Mouse (Mus musculus): ENCODE data around the gene Pten. TPM values are rescaled to one million over a fixed set of nuclear protein-coding genes. Genes with fewer than 3 reads are reported as not detected.

The Pten gene
- polyA plus RNA-seq, 1 experiment from 2014 or later, result 10.1 TPM

DNA sequence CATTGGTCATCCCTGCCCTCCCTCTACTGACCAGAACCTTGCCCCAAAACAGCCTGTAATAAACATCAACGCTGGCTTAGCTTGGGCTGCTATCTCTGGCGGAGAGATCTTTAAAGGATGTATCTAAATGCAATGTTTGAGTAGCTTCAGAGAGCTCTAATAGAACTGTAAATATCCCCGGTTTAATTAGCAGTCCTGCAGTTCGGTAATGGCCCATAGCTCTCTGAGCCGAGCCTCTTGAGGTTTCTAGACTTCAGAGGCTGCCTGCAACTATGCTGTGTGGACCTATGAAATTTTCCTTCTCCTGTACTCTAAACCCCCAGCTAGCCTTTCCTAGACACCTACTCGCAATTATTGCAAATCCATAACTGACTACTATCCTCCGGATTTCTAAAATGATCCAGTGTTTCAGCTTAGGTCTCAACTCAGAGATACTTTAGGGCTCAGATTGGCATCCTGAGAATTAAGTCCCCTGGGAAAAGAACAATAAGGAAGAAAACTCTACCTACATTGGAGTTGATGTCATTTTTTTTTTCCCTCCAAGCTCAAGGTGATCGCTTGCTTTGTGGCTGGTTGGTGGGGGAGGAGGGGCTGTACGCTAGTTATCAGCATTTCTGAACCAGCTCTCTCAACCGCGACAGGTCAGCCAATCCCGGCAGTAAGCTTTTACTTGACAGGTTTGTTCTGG lies 2.0 kb upstream of the Pten start:
- Histone ChIP-seq H3K9ac (peak overlapping the region; percentile 72), H3K4me1 (0 out of 2 replicates have a peak, but pooled peaks cover 11% of the 10 kb centered on the region), H3K27me3 (peaks cover 12% of the 10 kb centered on the region; the same call in 1 of the 2 replicates), H3K9me3 (replicated peaks) (no peaks in the 10 kb centered on the region), H3K27ac (replicated peaks) (no peak overlapping the region), H3K4me3 (replicated peaks) (peak overlapping the region; percentile 98), H3K36me3 (no peaks in the 10 kb centered on the region), H3K4me2 (replicated peaks) (peak overlapping the region; percentile 91)
- 6% methylated on average over 12 of the region's 12 CpGs for WGBS
- ATAC-seq (ENCODE audit: insufficient number of reproducible peaks, low FRiP score, low TSS enrichment, low read depth), result no peak

DNA sequence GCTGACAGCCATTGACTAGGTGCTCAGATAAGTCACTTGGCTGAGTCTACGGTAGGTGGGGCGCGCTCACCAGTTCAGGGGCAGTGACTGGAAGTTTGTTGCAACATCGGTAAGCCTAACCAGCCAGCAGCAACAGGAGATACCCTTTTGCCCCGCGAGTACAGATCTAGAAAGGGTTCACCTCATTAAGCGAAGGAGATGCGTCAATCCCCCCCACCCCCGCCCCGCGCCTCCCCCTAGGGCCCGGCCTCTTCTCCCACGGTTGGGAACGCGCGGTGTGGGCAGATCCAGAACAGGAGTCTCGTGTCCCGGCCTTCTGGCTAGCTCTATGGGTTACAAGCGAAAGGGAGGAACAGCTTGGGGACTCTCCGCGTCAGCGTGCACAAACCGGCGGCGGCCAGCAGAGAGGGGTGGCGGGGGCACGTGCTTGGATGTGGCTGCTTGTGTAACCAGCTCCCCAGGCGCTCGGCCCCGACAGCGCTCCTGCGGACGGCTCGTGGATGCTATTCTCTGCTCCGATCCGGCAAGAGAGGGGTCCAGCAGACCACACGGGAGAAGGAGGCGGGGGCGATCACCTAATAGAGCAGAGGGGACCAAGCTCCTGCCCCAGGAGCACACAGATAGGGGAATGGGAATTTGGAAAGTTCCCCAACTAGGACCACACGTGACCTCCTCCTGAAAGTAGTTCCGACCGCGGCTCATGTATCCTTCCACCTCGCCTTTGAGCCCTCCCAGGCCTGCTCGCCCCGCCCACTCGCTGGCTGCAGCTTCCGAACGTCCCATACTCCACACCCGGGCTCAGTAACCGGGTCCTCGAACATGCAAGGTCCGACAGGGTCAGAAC lies 1.3 kb upstream of the Pten start:
- Histone ChIP-seq H3K36me3 (no peaks in the 10 kb centered on the region), H3K9ac (peak overlapping the region; percentile 72), H3K27me3 (peaks cover 12% of the 10 kb centered on the region; the same call in 1 of the 2 replicates), H3K4me1 (peaks cover 14% of the 10 kb centered on the region; the same call in 1 of the 2 replicates), H3K9me3 (replicated peaks) (no peaks in the 10 kb centered on the region), H3K4me2 (replicated peaks) (peak overlapping the region; percentile 91), H3K27ac (replicated peaks) (peak overlapping the region; percentile 93), H3K4me3 (replicated peaks) (peak overlapping the region; percentile 98)
- WGBS, result under 1% methylated on average over 53 of the region's 53 CpGs
- ATAC-seq (ENCODE audit: insufficient number of reproducible peaks, low FRiP score, low TSS enrichment, low read depth), result peak; percentile 82

DNA sequence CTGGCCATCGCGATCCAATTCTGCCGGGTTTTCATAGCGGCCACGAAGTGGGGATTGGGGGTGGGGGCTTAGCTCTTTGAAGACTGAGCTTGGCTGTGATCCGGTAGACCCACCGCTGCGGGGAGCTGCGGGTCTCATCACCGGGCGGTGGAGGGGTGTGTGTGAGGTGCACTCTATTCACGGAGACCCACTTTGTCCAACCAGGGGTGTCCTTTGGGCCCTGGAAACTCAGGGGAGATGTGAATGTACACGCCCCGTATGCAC lies 729 bp upstream of the Pten start:
- peak overlapping the region; percentile 98 for H3K4me3 ChIP-seq (replicated peaks)
- 0% methylated on average over 14 of the region's 14 CpGs for WGBS
- H3K9ac ChIP-seq, result peak overlapping the region; percentile 72
- peak overlapping the region; percentile 91 for H3K4me2 ChIP-seq (replicated peaks)
- ATAC-seq (ENCODE audit: insufficient number of reproducible peaks, low FRiP score, low TSS enrichment, low read depth), result peak; percentile 36
- H3K27ac ChIP-seq (replicated peaks), result peak overlapping the region; percentile 93
- no peaks in the 10 kb centered on the region for H3K9me3 ChIP-seq (replicated peaks)
- H3K36me3 ChIP-seq, result no peaks in the 10 kb centered on the region
- H3K27me3 ChIP-seq, result peaks cover 12% of the 10 kb centered on the region; the same call in 1 of the 2 replicates
- peaks cover 17% of the 10 kb centered on the region; the same call in 1 of the 2 replicates for H3K4me1 ChIP-seq

DNA sequence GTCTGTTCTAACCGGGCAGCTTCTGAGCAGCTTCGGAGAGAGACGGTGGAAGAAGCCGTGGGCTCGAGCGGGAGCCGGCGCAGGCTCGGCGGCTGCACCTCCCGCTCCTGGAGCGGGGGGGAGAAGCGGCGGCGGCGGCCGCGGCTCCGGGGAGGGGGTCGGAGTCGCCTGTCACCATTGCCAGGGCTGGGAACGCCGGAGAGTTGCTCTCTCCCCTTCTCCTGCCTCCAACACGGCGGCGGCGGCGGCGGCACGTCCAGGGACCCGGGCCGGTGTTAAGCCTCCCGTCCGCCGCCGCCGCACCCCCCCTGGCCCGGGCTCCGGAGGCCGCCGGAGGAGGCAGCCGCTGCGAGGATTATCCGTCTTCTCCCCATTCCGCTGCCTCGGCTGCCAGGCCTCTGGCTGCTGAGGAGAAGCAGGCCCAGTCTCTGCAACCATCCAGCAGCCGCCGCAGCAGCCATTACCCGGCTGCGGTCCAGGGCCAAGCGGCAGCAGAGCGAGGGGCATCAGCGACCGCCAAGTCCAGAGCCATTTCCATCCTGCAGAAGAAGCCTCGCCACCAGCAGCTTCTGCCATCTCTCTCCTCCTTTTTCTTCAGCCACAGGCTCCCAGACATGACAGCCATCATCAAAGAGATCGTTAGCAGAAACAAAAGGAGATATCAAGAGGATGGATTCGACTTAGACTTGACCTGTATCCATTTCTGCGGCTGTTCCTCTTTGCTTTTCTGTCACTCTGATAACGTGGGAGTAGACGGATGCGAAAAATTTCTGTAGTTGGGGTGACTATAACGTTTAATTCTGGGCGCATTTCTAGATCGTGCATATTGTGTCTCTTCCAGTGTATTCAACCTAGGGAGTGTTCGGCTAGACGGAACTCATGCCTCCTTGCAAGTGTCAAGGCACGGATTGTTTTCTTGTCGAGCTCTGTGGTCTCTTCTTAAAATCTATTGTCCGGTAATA lies 815 bp downstream of the Pten start:
- Histone ChIP-seq H3K4me3 (replicated peaks) (peak overlapping the region; percentile 98), H3K27ac (replicated peaks) (peak overlapping the region; percentile 99), H3K4me2 (replicated peaks) (peak overlapping the region; percentile 91), H3K27me3 (peaks cover 12% of the 10 kb centered on the region; the same call in 1 of the 2 replicates), H3K4me1 (peaks cover 17% of the 10 kb centered on the region; the same call in 1 of the 2 replicates), H3K36me3 (no peaks in the 10 kb centered on the region), H3K9me3 (replicated peaks) (no peaks in the 10 kb centered on the region), H3K9ac (peak overlapping the region; percentile 98)
- peak; percentile 3; the same call in 1 of the 2 replicates for ATAC-seq (ENCODE audit: insufficient number of reproducible peaks, low FRiP score, low TSS enrichment, low read depth)
- WGBS, result under 1% methylated on average over 55 of the region's 69 CpGs

DNA sequence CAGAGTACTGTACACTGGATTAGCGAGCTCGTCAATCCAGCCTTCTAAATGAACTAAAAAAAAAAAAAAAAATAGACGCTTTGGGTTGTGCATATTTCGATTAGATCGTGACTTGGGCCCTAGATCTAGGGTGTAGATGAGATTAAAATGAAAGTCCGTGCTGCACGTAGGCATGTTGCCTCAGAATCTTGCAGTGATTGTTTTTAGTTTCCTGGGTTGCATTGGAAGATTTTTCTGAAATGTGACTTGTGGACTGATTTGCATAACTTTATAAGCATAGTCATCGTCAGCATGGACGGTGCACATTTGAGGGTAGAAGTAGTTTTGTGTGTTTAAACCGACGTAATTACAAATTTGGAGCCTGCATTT lies 1.5 kb downstream of the Pten start:
- H3K27ac ChIP-seq (replicated peaks), result no peak overlapping the region
- peaks cover 7% of the 10 kb centered on the region; the same call in 1 of the 2 replicates for H3K27me3 ChIP-seq
- no peaks in the 10 kb centered on the region for H3K36me3 ChIP-seq
- no peaks in the 10 kb centered on the region for H3K9me3 ChIP-seq (replicated peaks)
- peak overlapping the region; percentile 98 for H3K9ac ChIP-seq
- peak overlapping the region; percentile 98 for H3K4me3 ChIP-seq (replicated peaks)
- H3K4me2 ChIP-seq (replicated peaks), result peak overlapping the region; percentile 91
- WGBS, result under 1% methylated on average over 11 of the region's 11 CpGs
- H3K4me1 ChIP-seq, result peaks cover 17% of the 10 kb centered on the region; the same call in 1 of the 2 replicates
- ATAC-seq (ENCODE audit: insufficient number of reproducible peaks, low FRiP score, low TSS enrichment, low read depth), result no peak

DNA sequence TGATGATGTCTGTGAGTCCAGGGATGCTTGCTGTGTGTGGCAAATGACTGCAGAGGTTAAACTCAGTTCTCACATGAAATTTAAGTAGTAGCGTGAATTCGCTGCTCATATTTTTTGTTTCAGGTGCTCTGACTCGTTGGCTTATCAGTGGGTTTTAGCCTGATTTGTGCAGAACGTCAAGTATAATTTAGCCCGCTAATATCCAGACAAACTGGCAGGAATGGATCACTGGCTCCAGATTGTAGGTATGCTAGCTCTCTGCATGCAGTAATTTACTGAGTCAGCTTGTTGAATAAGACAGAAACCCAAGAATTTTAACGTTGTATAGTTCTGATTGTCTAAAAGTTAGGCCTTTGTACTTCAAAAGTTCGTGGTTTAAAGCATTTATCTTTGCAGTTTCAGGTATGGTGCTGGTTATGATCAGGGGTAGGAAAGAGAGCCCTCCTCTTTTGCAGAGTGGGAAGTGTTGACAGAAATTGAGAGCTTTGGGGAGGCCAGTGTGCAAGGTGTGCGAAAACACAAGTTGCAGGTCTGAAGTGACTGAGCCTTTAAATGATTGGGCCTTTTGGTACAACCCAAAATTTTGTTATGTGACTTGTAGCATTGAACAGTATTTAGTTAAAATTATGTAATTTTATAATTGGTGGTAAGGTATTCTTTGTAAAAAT lies 2.2 kb downstream of the Pten start:
- ATAC-seq (ENCODE audit: insufficient number of reproducible peaks, low FRiP score, low TSS enrichment, low read depth), result no peak
- Histone ChIP-seq H3K36me3 (no peaks in the 10 kb centered on the region), H3K9ac (0 out of 2 replicates have a peak overlapping the region, but pooled peaks have one; percentile 1), H3K4me1 (peaks cover 19% of the 10 kb centered on the region; the same call in 1 of the 2 replicates), H3K27ac (replicated peaks) (no peak overlapping the region), H3K4me2 (replicated peaks) (peak overlapping the region; percentile 91), H3K4me3 (replicated peaks) (peak overlapping the region; percentile 98), H3K9me3 (replicated peaks) (no peaks in the 10 kb centered on the region), H3K27me3 (peaks cover 4% of the 10 kb centered on the region; the same call in 1 of the 2 replicates)
- 4% methylated on average over 8 of the region's 8 CpGs for WGBS

DNA sequence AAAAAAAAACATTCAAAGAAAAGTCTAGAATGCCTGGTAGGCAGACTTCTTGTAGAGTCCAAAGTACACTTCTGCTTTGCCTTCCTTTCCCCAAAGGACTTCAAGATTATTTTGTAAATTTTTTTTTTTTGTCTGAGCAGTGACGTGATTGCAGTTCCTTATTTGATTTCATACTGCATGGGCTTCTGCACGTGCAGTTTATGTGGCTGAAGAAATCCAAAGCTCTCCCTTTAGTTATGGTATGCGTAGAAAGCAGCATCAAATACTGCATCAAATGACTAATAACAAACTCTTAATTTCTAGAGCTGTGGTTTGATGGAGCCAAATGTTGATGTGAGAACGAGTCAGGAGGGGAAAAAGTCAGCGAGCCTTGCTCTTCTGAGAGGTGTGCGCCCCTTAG lies 3.2 kb downstream of the Pten start:
- no peak overlapping the region for H3K9ac ChIP-seq
- H3K9me3 ChIP-seq (replicated peaks), result no peaks in the 10 kb centered on the region
- H3K27ac ChIP-seq (replicated peaks), result no peak overlapping the region

DNA sequence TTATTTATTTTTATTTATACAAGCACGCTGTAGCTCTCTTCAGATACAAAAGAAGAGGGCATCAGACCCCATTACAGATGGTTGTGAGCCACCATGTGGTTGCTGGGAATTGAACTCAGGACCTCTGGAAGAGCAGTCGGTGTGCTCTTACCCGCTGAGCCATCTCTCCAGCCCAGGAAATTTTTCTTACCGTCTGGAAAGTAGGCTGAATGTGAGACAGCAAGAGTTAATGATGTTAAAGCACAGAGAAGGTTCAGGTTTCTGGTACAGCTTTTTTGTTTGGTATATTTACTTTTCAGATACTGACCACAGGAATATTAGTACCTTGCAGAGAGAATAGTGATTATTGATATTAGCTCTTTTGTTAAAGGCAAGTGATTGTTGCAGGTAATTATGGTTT lies 3.9 kb downstream of the Pten start:
- H3K4me1 ChIP-seq, result peaks cover 11% of the 10 kb centered on the region; the same call in 1 of the 2 replicates
- WGBS, result 48% methylated on average over 4 of the region's 4 CpGs
- no peaks in the 10 kb centered on the region for H3K27me3 ChIP-seq
- no peak overlapping the region for H3K27ac ChIP-seq (replicated peaks)
- H3K4me3 ChIP-seq (replicated peaks), result peak overlapping the region; percentile 27
- no peak overlapping the region for H3K9ac ChIP-seq
- ATAC-seq (ENCODE audit: insufficient number of reproducible peaks, low FRiP score, low TSS enrichment, low read depth), result no peak
- peaks cover 3% of the 10 kb centered on the region; the same call in 1 of the 2 replicates for H3K36me3 ChIP-seq
- no peaks in the 10 kb centered on the region for H3K9me3 ChIP-seq (replicated peaks)
- H3K4me2 ChIP-seq (replicated peaks), result peak overlapping the region; percentile 46

More for the DNA sequence above, 3.2 kb downstream of the Pten start:
- H3K4me3 ChIP-seq (replicated peaks), result peak overlapping the region; percentile 35
- ATAC-seq (ENCODE audit: insufficient number of reproducible peaks, low FRiP score, low TSS enrichment, low read depth), result no peak
- H3K27me3 ChIP-seq, result no peaks in the 10 kb centered on the region
- H3K36me3 ChIP-seq, result no peaks in the 10 kb centered on the region
- peaks cover 13% of the 10 kb centered on the region; the same call in 1 of the 2 replicates for H3K4me1 ChIP-seq
- WGBS, result 20% methylated on average over 6 of the region's 6 CpGs
- H3K4me2 ChIP-seq (replicated peaks), result peak overlapping the region; percentile 46

DNA sequence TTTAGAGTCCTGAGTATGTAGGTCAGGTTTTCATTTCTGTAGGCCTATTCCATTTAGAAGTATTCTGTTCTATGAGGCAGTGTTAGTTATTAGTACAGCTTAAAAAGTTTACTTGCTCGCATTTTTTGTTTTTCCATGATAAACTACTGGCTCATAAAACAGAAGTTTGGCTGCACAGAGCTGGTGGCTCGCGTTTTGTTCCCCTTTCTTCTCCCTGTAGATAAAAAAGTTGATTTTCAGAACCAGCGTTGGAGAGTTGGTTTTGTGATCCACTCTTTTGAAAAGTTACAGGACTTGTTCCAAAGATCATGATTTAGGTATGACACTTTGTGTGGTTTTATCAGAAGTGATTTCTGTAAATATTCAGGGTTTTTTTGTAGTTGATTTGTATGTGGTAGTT lies 5.2 kb downstream of the Pten start:
- Histone ChIP-seq H3K4me3 (replicated peaks) (no peak overlapping the region), H3K9me3 (replicated peaks) (no peaks in the 10 kb centered on the region), H3K9ac (no peak overlapping the region), H3K4me1 (peaks cover 11% of the 10 kb centered on the region; the same call in 1 of the 2 replicates), H3K27ac (replicated peaks) (no peak overlapping the region), H3K4me2 (replicated peaks) (no peak overlapping the region), H3K27me3 (no peaks in the 10 kb centered on the region), H3K36me3 (peaks cover 3% of the 10 kb centered on the region; the same call in 1 of the 2 replicates)
- 70% methylated on average over 4 of the region's 4 CpGs for WGBS
- ATAC-seq (ENCODE audit: insufficient number of reproducible peaks, low FRiP score, low TSS enrichment, low read depth), result no peak

DNA sequence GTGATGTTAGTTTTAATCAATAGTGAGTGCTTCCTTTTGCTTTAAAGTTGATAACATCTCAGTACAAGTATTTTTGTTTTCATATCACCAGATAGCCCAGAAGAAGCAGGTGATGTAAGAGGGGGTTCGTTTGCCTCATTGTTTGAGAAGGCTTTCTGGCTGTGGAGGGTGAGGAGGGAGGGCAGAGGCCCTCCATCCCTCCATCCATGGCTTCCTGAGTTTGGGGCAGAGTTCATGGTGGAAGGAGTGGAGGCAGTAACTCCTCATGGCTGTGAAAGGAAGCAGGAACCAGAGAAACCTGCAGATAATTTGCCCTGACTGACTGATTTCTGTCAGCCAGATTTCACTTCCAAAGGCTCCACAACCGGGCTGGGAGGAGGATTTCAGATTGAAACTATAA lies 21.1 kb downstream of the Pten start:
- H3K4me3 ChIP-seq (replicated peaks), result no peak overlapping the region
- no peak overlapping the region for H3K9ac ChIP-seq
- no peaks in the 10 kb centered on the region for H3K9me3 ChIP-seq (replicated peaks)
- no peak overlapping the region for H3K27ac ChIP-seq (replicated peaks)
- no peak for ATAC-seq (ENCODE audit: insufficient number of reproducible peaks, low FRiP score, low TSS enrichment, low read depth)
- 17% methylated on average over 2 of the region's 2 CpGs for WGBS
- no peak overlapping the region for H3K4me2 ChIP-seq (replicated peaks)
- 0 out of 2 replicates have a peak, but pooled peaks cover 2% of the 10 kb centered on the region for H3K4me1 ChIP-seq
- peaks cover 6% of the 10 kb centered on the region; the same call in 1 of the 2 replicates for H3K36me3 ChIP-seq
- H3K27me3 ChIP-seq, result no peaks in the 10 kb centered on the region

Measured in embryonic facial prominence, embryonic 15.5 days (tissue).